8 mouse cellular contexts compared by ENCODE assay signal in genomic region chr11:94942282-94943023, GRCm38 (mm10). TPM values are rescaled to one million over a fixed set of nuclear protein-coding genes. Genes with fewer than 3 reads are reported as not detected.
DNase-seq lines count a peak whose midpoint lies in the region; TF ChIP-seq lines count a peak whose summit lies in the region.

No protein-coding gene starts in this region.

- H3K4me3 ChIP-seq in embryonic fibroblast, embryonic 13.5 days (ENCODE audit: insufficient read depth, low read length): no peak overlapping the region
- H3K4me3 ChIP-seq in myocyte: no peak overlapping the region

- peak overlapping the region; percentile 87 for H3K27ac ChIP-seq in embryonic fibroblast, embryonic 13.5 days (ENCODE audit: insufficient read depth, low read length)

- peak overlapping the region; percentile 95 for H3K4me2 ChIP-seq in myocyte (ENCODE audit: low read depth)

- peaks cover 8% of the 10 kb centered on the region for H3K79me2 ChIP-seq in myocyte (ENCODE audit: control insufficient read depth, insufficient read depth)

- TF ChIP-seq POLR2A in embryonic fibroblast, embryonic 13.5 days (IDR thresholded peaks at IDR 0.05; ENCODE audit: low read depth, low read length): peak; percentile 48
- TF ChIP-seq POLR2A in myocyte (IDR thresholded peaks at IDR 0.05; ENCODE audit: insufficient read length, low read depth): no peak

- H3ac ChIP-seq in myocyte (ENCODE audit: control insufficient read depth, insufficient read length): no peak overlapping the region

- peaks cover 8% of the 10 kb centered on the region for H3K36me3 ChIP-seq in myocyte (ENCODE audit: control insufficient read depth, insufficient read depth)

- TF ChIP-seq CTCF in embryonic fibroblast, embryonic 13.5 days (IDR thresholded peaks at IDR 0.05; ENCODE audit: borderline replicate concordance, insufficient read depth, low read length): 0 out of 2 replicates have a peak, but pooled peaks have one; percentile 11

- 0 out of 2 replicates have a peak, but pooled peaks cover 5% of the 10 kb centered on the region for H3K4me1 ChIP-seq in embryonic fibroblast, embryonic 13.5 days (ENCODE audit: control insufficient read depth, insufficient read depth, low read length)

- H3K27me3 ChIP-seq in myocyte (ENCODE audit: control insufficient read depth, insufficient read depth, insufficient read length): no peaks in the 10 kb centered on the region

- peak; percentile 38 for DNase-seq in embryo, embryonic 10 days (ENCODE audit: low spot score)
- no peak for DNase-seq in embryo, embryonic 11 days
- DNase-seq in right cerebral cortex, postnatal 4 days: peak; percentile 36
- no peak for DNase-seq in right cerebral cortex, postnatal 10 days (ENCODE audit: low spot score in 2 of 2)
- DNase-seq in kidney, postnatal 10 days: peak; percentile 67
- DNase-seq in ovary, postnatal 36 days (ENCODE audit: low spot score): no peak

TF ChIP-seq in myocyte, 11 proteins besides CTCF, POLR2A, EP300 and RAD21:
- TF ChIP-seq E2F4 (IDR thresholded peaks at IDR 0.05; ENCODE audit: insufficient read depth) (no peak), MYOD1 (IDR thresholded peaks at IDR 0.05; ENCODE audit: control insufficient read depth in 1 of 3, insufficient read length in 2 of 3, low read depth in 2 of 3) (no peak), REST (IDR thresholded peaks at IDR 0.05; ENCODE audit: insufficient read depth, insufficient read length) (no peak), SRF (IDR thresholded peaks at IDR 0.05; ENCODE audit: control insufficient read depth, insufficient read length, low read depth) (no peak), MYOG (IDR thresholded peaks at IDR 0.05; ENCODE audit: control insufficient read depth in 1 of 3, insufficient read depth in 1 of 3, insufficient read length in 2 of 3, low read depth in 2 of 3) (no peak)

RNA-seq across cellular contexts. Expression of gene Col1a1, which starts 6.4 kb away (rescaled TPM):
- 6,098 and 7,850 TPM in 2 replicates for polyA plus RNA-seq in embryonic fibroblast, embryonic 13.5 days (2011; ENCODE audit: insufficient read length, low read depth, missing spikeins)
- 206 TPM for polyA plus RNA-seq in myocyte (2012; fragmentation: generic; extraction: Trizol)

RNA-seq across cellular contexts. Expression of gene Hils1, which starts 24.9 kb away (rescaled TPM):
- polyA plus RNA-seq in embryonic fibroblast, embryonic 13.5 days (2011; ENCODE audit: insufficient read length, low read depth, missing spikeins): not detected in 2 replicates
- 0.37 TPM for polyA plus RNA-seq in myocyte (2012; fragmentation: generic; extraction: Trizol)

RNA-seq across cellular contexts. Expression of gene Sgca, which starts 33.7 kb away (rescaled TPM):
- polyA plus RNA-seq in embryonic fibroblast, embryonic 13.5 days (2011; ENCODE audit: insufficient read length, low read depth, missing spikeins): not detected in 2 replicates
- polyA plus RNA-seq in myocyte (2012; fragmentation: generic; extraction: Trizol): 303 TPM

RNA-seq across cellular contexts. Expression of gene Ppp1r9b, which starts 48.4 kb away (rescaled TPM):
- polyA plus RNA-seq in embryonic fibroblast, embryonic 13.5 days (2011; ENCODE audit: insufficient read length, low read depth, missing spikeins): 44.3 and 61.7 TPM in 2 replicates
- polyA plus RNA-seq in myocyte (2012; fragmentation: generic; extraction: Trizol): 42.4 TPM

Comparison
In these comparisons a context has a peak if more than half of its experiments do, and no peak if none do; other contexts are left out.
1. DNase-seq: peak in embryo, embryonic 10 days (single experiment), right cerebral cortex, postnatal 4 days (single experiment) and kidney, postnatal 10 days (single experiment); none in embryo, embryonic 11 days (single experiment), right cerebral cortex, postnatal 10 days (0 of 2) and ovary, postnatal 36 days (single experiment).
2. RNA of gene Col1a1, which starts 6.4 kb away (polyA plus RNA-seq): 6,098 to 7,850 TPM in embryonic fibroblast, embryonic 13.5 days; 206 TPM in myocyte (single experiment); every median in the first group is over 10 times any median in the second.
3. RNA of gene Sgca, which starts 33.7 kb away (polyA plus RNA-seq): 303 TPM in myocyte (single experiment); not detected in embryonic fibroblast, embryonic 13.5 days; every median in the first group is over 100 times any median in the second.